24 mouse cellular contexts compared by ENCODE assay signal in the genomic region with DNA sequence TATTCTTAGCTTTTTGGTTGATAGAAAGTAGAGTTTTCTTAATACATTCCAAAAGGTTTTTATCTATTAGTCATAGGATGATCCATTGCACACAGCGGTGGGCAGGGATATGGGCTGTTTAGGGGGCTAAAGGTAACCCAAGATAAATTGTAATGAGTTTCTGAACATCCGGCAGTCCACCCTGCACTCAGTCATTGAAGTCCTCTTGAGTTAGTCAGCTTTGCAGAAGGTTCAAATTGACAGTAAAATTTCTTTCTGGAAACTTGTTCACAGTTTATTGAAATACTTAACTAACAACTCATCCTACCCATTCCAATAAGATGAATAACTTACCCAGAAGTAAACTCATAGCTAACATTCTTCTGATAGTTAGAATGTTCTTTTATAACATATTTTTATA.
"Had no signal": no experiment of that assay in that cellular context is flagged by ENCODE, and none has a peak within 500 bp of the region (broad histone marks: within the 10 kb centered on the region; RNA-seq: fewer than 3 reads in every experiment).

No protein-coding gene starts in this region.

- H3K9ac ChIP-seq: heart, embryonic 12.5 days; hindbrain, embryonic 12.5 days; hindbrain, embryonic 14.5 days; intestine, embryonic 15.5 days; limb, embryonic 13.5 days; limb, embryonic 15.5 days; liver, embryonic 12.5 days; liver, embryonic 14.5 days had no signal

- H3K4me1 ChIP-seq: heart, embryonic 10.5 days; hindbrain, embryonic 10.5 days; hindbrain, embryonic 12.5 days; intestine, embryonic 15.5 days; limb, embryonic 13.5 days; limb, embryonic 15.5 days; liver, embryonic 12.5 days had no signal

- H3K27ac ChIP-seq: gastrocnemius, adult 2 months; heart, embryonic 10.5 days; hindbrain, embryonic 10.5 days; hindbrain, embryonic 12.5 days; hindbrain, embryonic 14.5 days; intestine, embryonic 15.5 days; layer of hippocampus, adult 2 months; limb, embryonic 13.5 days; limb, embryonic 15.5 days; liver, embryonic 12.5 days; liver, embryonic 14.5 days had no signal

- DNase-seq: gastrocnemius, adult 2 months; gastrocnemius, postnatal 14 days; gastrocnemius, postnatal 36 days; heart, adult 11 months; heart, postnatal 10 days; heart, postnatal 4 days; kidney, adult 18-20 months; kidney, adult 8-10 months; kidney, postnatal 10 days; kidney, postnatal 25 days; kidney, postnatal 4 days; layer of hippocampus, postnatal 36 days; left cerebral cortex, postnatal 4 days had no signal

- H3K27me3 ChIP-seq: heart, embryonic 12.5 days; hindbrain, embryonic 12.5 days; intestine, embryonic 15.5 days; limb, embryonic 13.5 days; limb, embryonic 15.5 days; liver, embryonic 12.5 days had no signal

- H3K4me3 ChIP-seq: gastrocnemius, adult 2 months; heart, embryonic 10.5 days; heart, embryonic 12.5 days; hindbrain, embryonic 10.5 days; hindbrain, embryonic 12.5 days; intestine, embryonic 15.5 days; layer of hippocampus, adult 2 months; limb, embryonic 13.5 days; limb, embryonic 15.5 days; liver, embryonic 12.5 days had no signal

- H3K36me3 ChIP-seq: heart, embryonic 10.5 days; heart, embryonic 12.5 days; hindbrain, embryonic 10.5 days; hindbrain, embryonic 12.5 days; intestine, embryonic 15.5 days; limb, embryonic 13.5 days; limb, embryonic 15.5 days; liver, embryonic 12.5 days had no signal
